Mouse (Mus musculus) liver, adult 2 months (tissue): ENCODE data around the gene Myod1. TPM values are rescaled to one million over a fixed set of nuclear protein-coding genes. Genes with fewer than 3 reads are reported as not detected.

ENCODE experiments used
- DNase-seq: peaks from one replicate; pipeline ENCODE4 v3.0.0-alpha.2; 2011; ENCODE audit warnings: low read depth, low spot score; ENCODE audit errors: extremely low read depth
- H3K27ac ChIP-seq: fragments of 200-500 bp; replicated peaks from 2 replicates; pipeline ENCODE4 v1.5.1; 2012; ENCODE audit warnings: low read depth, mild to moderate bottlenecking, control low read depth, inconsistent platforms, low read length; ENCODE audit not compliant: insufficient read depth
- H3K27me3 ChIP-seq: fragments of 200-500 bp; 2 replicates; pipeline ENCODE4 v1.6.1; 2012; ENCODE audit warnings: mild to moderate bottlenecking, moderate library complexity, low read length, inconsistent platforms; ENCODE audit not compliant: control insufficient read depth, insufficient read depth
- H3K36me3 ChIP-seq: fragments of 200-500 bp; 2 replicates; pipeline ENCODE4 v1.6.1; 2012; ENCODE audit warnings: low read length, inconsistent platforms; ENCODE audit not compliant: control insufficient read depth, insufficient read depth
- H3K4me1 ChIP-seq: fragments of 200-500 bp; 2 replicates; pipeline ENCODE4 v1.6.1; 2011; ENCODE audit warnings: low read length; ENCODE audit not compliant: control insufficient read depth, insufficient read depth
- H3K4me3 ChIP-seq: fragments of 200-500 bp; 2 replicates; pipeline ENCODE4 v1.5.1; 2011; ENCODE audit warnings: low read depth, mild to moderate bottlenecking, control low read depth, low read length, moderate library complexity; ENCODE audit not compliant: insufficient read depth
- H3K79me2 ChIP-seq: fragments of 200-500 bp; 2 replicates; pipeline ENCODE4 v1.6.1; 2012; ENCODE audit warnings: inconsistent platforms, mild to moderate bottlenecking, low read length, moderate library complexity; ENCODE audit not compliant: control insufficient read depth, insufficient read depth
- H3K9ac ChIP-seq: fragments of 200-500 bp; 2 replicates; pipeline ENCODE4 v1.6.1; 2012; ENCODE audit warnings: low read depth, mild to moderate bottlenecking, control low read depth, inconsistent platforms, low read length
- CTCF ChIP-seq: fragments of 200-500 bp; IDR thresholded peaks from 2 replicates; pipeline ENCODE4 v1.5.1; 2011; ENCODE audit warnings: low read depth, low read length, control low read depth
- POLR2A ChIP-seq: fragments of 200-500 bp; IDR thresholded peaks from 2 replicates; pipeline ENCODE4 v1.6.1; 2011; ENCODE audit warnings: low read length, control low read depth; ENCODE audit not compliant: insufficient read depth; ENCODE audit errors: extremely low read depth
- WGBS: fragments of 180-500 bp; shearing (Covaris S2); methylation state at CpG from one replicate; pipeline ENCODE4 v1.1.7; 2018; 5-methylcytosine and 5-hydroxymethylcytosine counted together
- polyA plus RNA-seq: library from polyadenylated mRNA; depleted of rRNA; stranded (reverse); fragments of >200 nt; gene quantifications from 2 replicates; pipeline ENCODE4 v1.2.3, GENCODE M21; 2012
- total RNA-seq: library from RNA; depleted of rRNA; stranded (reverse); fragments of >200 nt; gene quantifications from 2 replicates; pipeline ENCODE4 v1.2.3, GENCODE M21; 2014

The Myod1 gene
- total and polyA plus RNA-seq, 2 experiments: not detected

DNA sequence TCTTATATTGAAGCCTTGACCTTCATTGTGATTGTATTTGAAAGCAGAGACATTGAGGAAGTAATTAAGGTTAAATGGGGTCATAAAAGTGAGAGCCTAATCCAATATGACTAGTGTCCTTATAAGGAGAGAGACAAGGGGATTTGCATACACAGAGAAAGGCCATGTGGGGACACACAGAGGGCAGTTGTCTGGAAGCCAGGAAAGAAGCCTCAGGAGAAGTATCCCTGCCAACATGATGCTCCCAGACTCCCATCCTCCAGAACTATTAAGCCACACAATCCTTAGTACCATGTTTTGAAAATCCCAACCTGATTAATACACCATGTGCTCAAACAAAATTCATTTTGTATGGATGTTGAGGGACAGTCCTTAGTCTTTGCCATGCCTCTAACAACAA is 14.5 kb upstream of the Myod1 start:
- no peak overlapping the region for H3K9ac ChIP-seq
- DNase-seq: no peak
- no peaks in the 10 kb centered on the region for H3K79me2 ChIP-seq
- H3K27ac ChIP-seq: no peak overlapping the region
- H3K27me3 ChIP-seq: no peaks in the 10 kb centered on the region
- no peaks in the 10 kb centered on the region for H3K4me1 ChIP-seq
- TF ChIP-seq CTCF (no peak), POLR2A (no peak)
- H3K36me3 ChIP-seq: no peaks in the 10 kb centered on the region
- no peak overlapping the region for H3K4me3 ChIP-seq

DNA sequence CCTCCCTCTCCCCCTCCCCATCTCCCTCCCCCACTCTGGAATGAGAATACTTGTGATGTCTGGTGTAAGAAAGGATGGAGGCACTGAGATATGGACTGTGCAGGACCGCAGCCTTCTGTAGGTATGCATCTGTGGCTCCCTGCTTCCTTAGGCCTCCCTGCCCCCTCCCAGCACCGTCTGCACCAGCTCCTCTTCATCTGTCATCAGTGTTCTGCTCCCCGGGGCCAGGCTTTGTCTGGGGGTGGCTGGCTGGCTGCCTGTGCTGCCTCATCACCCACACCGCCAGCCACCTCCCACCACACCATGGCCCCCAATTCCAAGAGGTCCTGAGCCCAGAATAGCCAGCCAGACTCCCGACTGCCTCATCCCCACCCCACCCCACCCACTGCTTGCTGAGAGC is 12.1 kb upstream of the Myod1 start:
- TF ChIP-seq POLR2A (no peak), CTCF (no peak)
- no peak overlapping the region for H3K9ac ChIP-seq
- no peaks in the 10 kb centered on the region for H3K36me3 ChIP-seq
- no peaks in the 10 kb centered on the region for H3K4me1 ChIP-seq
- H3K4me3 ChIP-seq: no peak overlapping the region
- no peaks in the 10 kb centered on the region for H3K27me3 ChIP-seq
- no peak for DNase-seq
- H3K27ac ChIP-seq: no peak overlapping the region
- WGBS: 53% methylated on average over 4 of the region's 5 CpGs
- H3K79me2 ChIP-seq: no peaks in the 10 kb centered on the region

DNA sequence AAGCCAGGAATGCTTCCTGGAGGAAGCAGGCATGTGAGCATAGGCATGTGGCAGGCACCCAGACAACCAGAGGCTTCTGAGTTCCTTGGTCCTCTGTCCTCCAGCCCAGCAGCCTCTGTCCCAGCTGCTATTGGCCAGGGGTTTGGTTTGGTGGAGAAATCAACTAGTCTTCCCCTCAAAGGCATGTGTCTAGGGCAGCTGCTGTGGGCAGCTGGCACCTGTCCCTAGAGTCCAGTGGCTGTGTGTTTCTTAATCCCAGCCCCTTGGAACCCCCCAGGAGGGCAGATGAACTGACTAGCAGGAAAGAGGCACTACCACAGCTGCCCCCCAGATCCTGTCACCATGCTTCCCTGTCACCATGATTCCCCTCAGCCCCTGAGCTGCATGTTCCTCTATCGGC is 10.5 kb upstream of the Myod1 start:
- TF ChIP-seq POLR2A (no peak), CTCF (no peak)
- Histone ChIP-seq H3K4me1 (no peaks in the 10 kb centered on the region), H3K9ac (no peak overlapping the region), H3K36me3 (no peaks in the 10 kb centered on the region), H3K27me3 (no peaks in the 10 kb centered on the region), H3K79me2 (no peaks in the 10 kb centered on the region), H3K27ac (no peak overlapping the region), H3K4me3 (no peak overlapping the region)
- DNase-seq: no peak
- 77% methylated on average over 1 of the region's 1 CpGs for WGBS

DNA sequence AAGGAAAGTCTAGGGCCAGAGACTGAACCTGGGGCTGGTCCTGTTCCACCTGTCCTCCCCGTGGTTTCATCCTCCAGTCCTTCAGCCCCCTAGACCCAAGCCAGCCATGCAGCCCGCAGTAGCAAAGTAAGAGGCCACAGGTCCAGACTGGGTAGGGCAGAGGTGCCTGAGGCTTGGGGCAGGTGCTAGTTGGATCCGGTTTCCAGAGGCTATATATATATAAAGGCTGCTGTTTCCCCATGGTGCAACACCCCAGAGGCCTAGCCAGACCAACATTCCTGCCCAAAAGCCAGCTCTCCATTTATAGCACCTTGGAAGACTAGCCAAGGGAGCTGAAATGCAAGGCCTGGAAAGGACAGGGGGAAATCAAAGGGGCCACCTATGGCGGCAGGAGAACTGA is 5.2 kb upstream of the Myod1 start:
- no peaks in the 10 kb centered on the region for H3K79me2 ChIP-seq
- no peaks in the 10 kb centered on the region for H3K36me3 ChIP-seq
- no peak overlapping the region for H3K9ac ChIP-seq
- H3K27ac ChIP-seq: no peak overlapping the region
- no peak overlapping the region for H3K4me3 ChIP-seq
- no peaks in the 10 kb centered on the region for H3K4me1 ChIP-seq
- H3K27me3 ChIP-seq: 0 out of 2 replicates have a peak, but pooled peaks cover 2% of the 10 kb centered on the region
- DNase-seq: no peak
- WGBS: 52% methylated on average over 4 of the region's 4 CpGs
- TF ChIP-seq POLR2A (no peak), CTCF (no peak)

DNA sequence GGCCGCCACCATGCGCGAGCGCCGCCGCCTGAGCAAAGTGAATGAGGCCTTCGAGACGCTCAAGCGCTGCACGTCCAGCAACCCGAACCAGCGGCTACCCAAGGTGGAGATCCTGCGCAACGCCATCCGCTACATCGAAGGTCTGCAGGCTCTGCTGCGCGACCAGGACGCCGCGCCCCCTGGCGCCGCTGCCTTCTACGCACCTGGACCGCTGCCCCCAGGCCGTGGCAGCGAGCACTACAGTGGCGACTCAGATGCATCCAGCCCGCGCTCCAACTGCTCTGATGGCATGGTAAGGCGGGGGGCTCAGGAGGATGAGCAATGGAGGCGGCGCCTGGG is 703 bp downstream of the Myod1 start:
- no peaks in the 10 kb centered on the region for H3K4me1 ChIP-seq
- peaks cover 9% of the 10 kb centered on the region; the same call in 1 of the 2 replicates for H3K27me3 ChIP-seq
- H3K9ac ChIP-seq: no peak overlapping the region
- TF ChIP-seq POLR2A (no peak), CTCF (no peak)
- H3K27ac ChIP-seq: no peak overlapping the region
- no peak overlapping the region for H3K4me3 ChIP-seq
- no peak for DNase-seq
- WGBS: 2% methylated on average over 33 of the region's 33 CpGs
- no peaks in the 10 kb centered on the region for H3K36me3 ChIP-seq
- no peaks in the 10 kb centered on the region for H3K79me2 ChIP-seq

DNA sequence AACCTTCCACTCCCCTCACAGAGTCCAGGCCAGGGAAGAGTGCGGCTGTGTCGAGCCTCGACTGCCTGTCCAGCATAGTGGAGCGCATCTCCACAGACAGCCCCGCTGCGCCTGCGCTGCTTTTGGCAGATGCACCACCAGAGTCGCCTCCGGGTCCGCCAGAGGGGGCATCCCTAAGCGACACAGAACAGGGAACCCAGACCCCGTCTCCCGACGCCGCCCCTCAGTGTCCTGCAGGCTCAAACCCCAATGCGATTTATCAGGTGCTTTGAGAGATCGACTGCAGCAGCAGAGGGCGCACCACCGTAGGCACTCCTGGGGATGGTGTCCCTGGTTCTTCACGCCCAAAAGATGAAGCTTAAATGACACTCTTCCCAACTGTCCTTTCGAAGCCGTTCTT is 1.8 kb downstream of the Myod1 start:
- Histone ChIP-seq H3K27ac (no peak overlapping the region), H3K9ac (no peak overlapping the region), H3K4me1 (no peaks in the 10 kb centered on the region), H3K4me3 (no peak overlapping the region), H3K27me3 (peaks cover 9% of the 10 kb centered on the region; the same call in 1 of the 2 replicates), H3K79me2 (no peaks in the 10 kb centered on the region), H3K36me3 (no peaks in the 10 kb centered on the region)
- 3% methylated on average over 22 of the region's 22 CpGs for WGBS
- TF ChIP-seq CTCF: peak; percentile 23; the same call in 1 of the 2 replicates
- no peak for TF ChIP-seq POLR2A
- DNase-seq: no peak
